Mouse (Mus musculus): ENCODE measurements at regions not wholly inside any gene's neighbourhood (a gene's known extent, or its start where the extent isn't known, plus 50 kb on each side); places are given as distances from the start of the nearest gene placed in this dataset.

DNA sequence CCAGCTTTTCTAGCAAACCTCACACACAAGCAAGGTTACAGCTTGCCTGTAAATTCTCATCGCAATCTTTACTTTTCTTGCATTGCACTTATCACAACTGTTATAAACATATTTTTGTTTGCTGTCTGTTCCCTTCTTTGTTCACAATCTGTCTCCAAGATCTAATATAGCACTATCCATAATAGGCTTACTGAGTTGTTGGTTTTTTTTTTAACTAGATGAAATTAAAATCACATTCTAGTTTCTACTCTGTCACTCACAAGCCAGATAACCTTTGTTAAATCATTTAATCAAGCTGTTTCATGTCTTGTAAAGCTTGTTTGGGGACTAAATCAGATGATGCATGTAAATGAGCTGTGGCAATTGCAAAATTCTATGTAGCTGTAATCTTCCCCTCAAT is 180.1 kb upstream of the Gm10306 start:
- TF ChIP-seq CTCF (IDR thresholded peaks at IDR 0.05; ENCODE audit: low read depth) (no peak), EP300 (IDR thresholded peaks at IDR 0.05; ENCODE audit: low read depth) (no peak)

Data from heart, postnatal 0 days (tissue).